Mouse (Mus musculus) CH12.LX (cell line): Measurements from ENCODE around the gene Fnbp1.

ENCODE experiments used
- CTCF ChIP-seq, 2 experiments: IDR thresholded peaks in 1 of 2; conservative IDR thresholded peaks in 1 of 2; 2 replicates each; pipeline ENCODE4 v1.5.1; 2011 to 2012; ENCODE audit warnings: low read depth in 2 of 2, low read length in 2 of 2, improper control_type of control experiment in 1 of 2, inconsistent platforms in 1 of 2, mild to moderate bottlenecking in 1 of 2, moderate library complexity in 1 of 2
- EP300 ChIP-seq: IDR thresholded peaks from 2 replicates; pipeline ENCODE4 v1.6.1; 2011; ENCODE audit warnings: low read length, improper control_type of control experiment
- KAT2A ChIP-seq: IDR thresholded peaks from 2 replicates; pipeline ENCODE4 v1.6.1; 2012; ENCODE audit warnings: low read length, improper control_type of control experiment, inconsistent platforms; ENCODE audit not compliant: insufficient replicate concordance
- USF1 ChIP-seq: IDR thresholded peaks from 2 replicates; pipeline ENCODE4 v1.6.1; 2014; ENCODE audit warnings: low read depth, mild to moderate bottlenecking, inconsistent platforms, low read length, improper control_type of control experiment

DNA sequence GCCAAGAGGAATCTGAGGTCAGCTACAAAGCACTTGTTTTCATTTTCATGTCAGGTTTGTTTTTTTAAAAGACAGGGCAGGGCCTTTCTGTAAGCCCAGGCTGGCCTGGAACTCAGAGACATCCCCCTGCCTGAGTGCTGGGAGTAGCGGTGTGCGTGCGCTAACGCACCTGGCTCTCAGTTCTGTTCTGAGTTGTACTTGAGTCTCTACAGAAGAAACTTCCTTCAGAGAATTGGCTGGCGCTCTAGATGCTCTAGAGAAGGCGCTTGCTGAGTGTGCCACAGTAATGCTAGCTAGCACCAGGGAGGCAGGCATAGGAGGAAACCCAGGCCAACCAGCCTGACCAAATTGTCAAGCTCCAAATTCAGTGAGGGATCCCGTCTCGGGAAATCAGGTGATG, 52.9 kb downstream of the Fnbp1 start:
- no peak for TF ChIP-seq USF1
- no peak for TF ChIP-seq CTCF (conservative IDR thresholded peaks at IDR 0.05 in 1 of 2, IDR thresholded peaks at IDR 0.05 in 1 of 2; ENCODE audit: low read depth in 2 of 2, low read length in 2 of 2)
- peak; percentile 90 for TF ChIP-seq EP300
- no peak for TF ChIP-seq KAT2A
